Mouse (Mus musculus): ENCODE results near the gene Rfc5.

GRCm38 (mm10) chr5:117361590-117361989 lies 27.3 kb downstream of the Rfc5 start:
- TF ChIP-seq CTCF (IDR thresholded peaks at IDR 0.05; ENCODE audit: control insufficient read depth, insufficient read depth, low read length) (no peak), POLR2A (IDR thresholded peaks at IDR 0.05; ENCODE audit: borderline replicate concordance, control insufficient read depth, low read depth, low read length) (no peak)

All from bone marrow, adult 2 months (tissue).